Comparison of ENCODE assay signal across 8 mouse cellular contexts in genomic region chr1:135789815-135790214, GRCm38 (mm10). TPM values are rescaled to one million over a fixed set of nuclear protein-coding genes. Genes with fewer than 3 reads are reported as not detected.
A peak's percentile ranks its signal among the peaks of the same experiment; 100 is the strongest.
DNase-seq lines count a peak whose midpoint lies in the region; TF ChIP-seq lines count a peak whose summit lies in the region.

No protein-coding gene starts in this region.

- H3K9me3 ChIP-seq in embryonic facial prominence, embryonic 10.5 days, result no peaks in the 10 kb centered on the region

- peaks cover 42% of the 10 kb centered on the region for H3K27me3 ChIP-seq in embryonic facial prominence, embryonic 10.5 days (replicated peaks; ENCODE audit: low read depth, poor library complexity, severe bottlenecking)
- H3K27me3 ChIP-seq in spleen, adult 2 months (ENCODE audit: control insufficient read depth, insufficient read depth, low read length), result no peaks in the 10 kb centered on the region

- WGBS in embryonic facial prominence, embryonic 10.5 days, result 16% methylated on average over 5 of the region's 5 CpGs
- 26% methylated on average over 5 of the region's 5 CpGs for WGBS in spleen, adult 2 months

- H3K27ac ChIP-seq in embryonic facial prominence, embryonic 10.5 days (replicated peaks), result no peak overlapping the region
- H3K27ac ChIP-seq in spleen, adult 2 months (ENCODE audit: insufficient read depth, low read length), result no peak overlapping the region

- H3K4me1 ChIP-seq in embryonic facial prominence, embryonic 10.5 days, result peaks cover 23% of the 10 kb centered on the region
- H3K4me1 ChIP-seq in spleen, adult 2 months (ENCODE audit: control insufficient read depth, insufficient read depth, insufficient read length), result peaks cover 10% of the 10 kb centered on the region; the same call in 1 of the 2 replicates

- H3K36me3 ChIP-seq in embryonic facial prominence, embryonic 10.5 days (replicated peaks), result no peaks in the 10 kb centered on the region
- no peaks in the 10 kb centered on the region for H3K36me3 ChIP-seq in spleen, adult 2 months (ENCODE audit: control insufficient read depth, insufficient read depth, low read length)

- peak; percentile 72; the same call in 1 of the 2 replicates for TF ChIP-seq CTCF in spleen, adult 2 months (IDR thresholded peaks at IDR 0.05; ENCODE audit: extremely low read depth, insufficient read depth, insufficient read length, insufficient replicate concordance)

- peak; percentile 69 to 89 for DNase-seq in adrenal gland, adult (ENCODE audit: inconsistent age in 2 of 2, low spot score in 1 of 2)
- no peak for DNase-seq in adrenal gland, adult 8-10 months
- peak; percentile 59 to 76 for DNase-seq in right cerebral cortex, adult 2 months (ENCODE audit: low spot score in 2 of 2)
- no peak for DNase-seq in right cerebral cortex, postnatal 25 days
- DNase-seq in embryonic facial prominence, embryonic 10.5 days (ENCODE audit: low spot score), result peak; percentile 83
- peak; percentile 89 for DNase-seq in induced T-regulatory cell, adult 2 months (ENCODE audit: low read depth)
- DNase-seq in lung, postnatal 36 days, result peak; percentile 79
- DNase-seq in spleen, adult 2 months (ENCODE audit: low read depth in 1 of 2, low spot score in 2 of 2), result peak; percentile 48 to 69

- TF ChIP-seq POLR2A in spleen, adult 2 months (IDR thresholded peaks at IDR 0.05; ENCODE audit: low read depth, low read length), result no peak

- no peak overlapping the region for H3K4me3 ChIP-seq in embryonic facial prominence, embryonic 10.5 days
- no peak overlapping the region for H3K4me3 ChIP-seq in spleen, adult 2 months (ENCODE audit: extremely low read depth, insufficient read depth, insufficient read length)

RNA-seq across cellular contexts. Expression of gene Tnni1, which starts 10.6 kb away (rescaled TPM):
- under 1 TPM in 1 of 4 experiments, not detected in 3; 0.35 TPM for total RNA-seq in adrenal gland, adult 8-10 months (2022)
- polyA plus RNA-seq in embryonic facial prominence, embryonic 10.5 days (2016; fragmentation: Nextera tagmentation; extraction: Ambion mirVana), result 5.5 and 7.9 TPM in 2 replicates
- polyA plus RNA-seq in spleen, adult 2 months (2012; rRNA removed), result 0.80 and 1.3 TPM in 2 replicates

RNA-seq across cellular contexts. Expression of gene Phlda3, which starts 23.9 kb away (rescaled TPM):
- total RNA-seq in adrenal gland, adult 8-10 months (2022), result 10 to 100 TPM; 33.0 to 80.7 (median 38.4) TPM
- polyA plus RNA-seq in embryonic facial prominence, embryonic 10.5 days (2016; fragmentation: Nextera tagmentation; extraction: Ambion mirVana), result 29.0 and 32.2 TPM in 2 replicates
- 17.5 and 18.9 TPM in 2 replicates for polyA plus RNA-seq in spleen, adult 2 months (2012; rRNA removed)

RNA-seq across cellular contexts. Expression of gene Lad1, which starts 28.6 kb away (rescaled TPM):
- under 1 TPM; 0.08 to 0.23 (median 0.18) TPM for total RNA-seq in adrenal gland, adult 8-10 months (2022)
- polyA plus RNA-seq in embryonic facial prominence, embryonic 10.5 days (2016; fragmentation: Nextera tagmentation; extraction: Ambion mirVana), result 7.5 TPM in 2 replicates
- polyA plus RNA-seq in spleen, adult 2 months (2012; rRNA removed), result 3.1 and 5.1 TPM in 2 replicates

RNA-seq across cellular contexts. Expression of gene Tnnt2, which starts 46.3 kb away (rescaled TPM):
- 1 to 10 TPM; 2.2 to 5.5 (median 2.6) TPM for total RNA-seq in adrenal gland, adult 8-10 months (2022)
- 1.1 and 4.4 TPM in 2 replicates for polyA plus RNA-seq in embryonic facial prominence, embryonic 10.5 days (2016; fragmentation: Nextera tagmentation; extraction: Ambion mirVana)
- polyA plus RNA-seq in spleen, adult 2 months (2012; rRNA removed), result 0.52 and 0.75 TPM in 2 replicates

Comparison
In these comparisons a context has a peak if more than half of its experiments do, and no peak if none do; other contexts are left out.
1. DNase-seq: peak in adrenal gland, adult (2 of 2), right cerebral cortex, adult 2 months (2 of 2), embryonic facial prominence, embryonic 10.5 days (single experiment), induced T-regulatory cell, adult 2 months (single experiment), lung, postnatal 36 days (single experiment) and spleen, adult 2 months (2 of 2); none in adrenal gland, adult 8-10 months (single experiment) and right cerebral cortex, postnatal 25 days (single experiment).